Mouse (Mus musculus) heart, embryonic 15.5 days (tissue): Measurements from ENCODE around the gene Pdlim3. TPM values are rescaled to one million over a fixed set of nuclear protein-coding genes. Genes with fewer than 3 reads are reported as not detected.

Source experiments
- ATAC-seq: fragments of 200-750 bp; cut with Nextera tagmentation; replicated peaks from 2 replicates; pipeline ENCODE4 v1.8.0; 2017; ENCODE audit warnings: low read depth, moderate TSS enrichment; ENCODE audit not compliant: insufficient number of reproducible peaks, insufficient read depth, low FRiP score
- H3K27ac ChIP-seq: fragments of 300-500 bp; sonication (generic); 2 replicates; pipeline ENCODE4 v1.5.1; 2015; ENCODE audit warnings: mild to moderate bottlenecking, inconsistent platforms
- H3K27me3 ChIP-seq: fragments of 300-500 bp; sonication (generic); 2 replicates; pipeline ENCODE4 v1.6.1; 2015; ENCODE audit warnings: inconsistent platforms
- H3K36me3 ChIP-seq: fragments of 300-500 bp; sonication (generic); 2 replicates; pipeline ENCODE4 v1.6.1; 2015; ENCODE audit warnings: mild to moderate bottlenecking, inconsistent platforms
- H3K4me1 ChIP-seq: fragments of 300-500 bp; sonication (generic); replicated peaks from 2 replicates; pipeline ENCODE4 v1.6.1; 2015; ENCODE audit warnings: inconsistent platforms
- H3K4me2 ChIP-seq: fragments of 300-500 bp; sonication (generic); 2 replicates; pipeline ENCODE4 v1.6.1; 2015; ENCODE audit warnings: inconsistent platforms, mild to moderate bottlenecking, moderate library complexity
- H3K4me3 ChIP-seq: fragments of 300-500 bp; sonication (generic); 2 replicates; pipeline ENCODE4 v1.5.1; 2015; ENCODE audit warnings: mild to moderate bottlenecking, inconsistent platforms
- H3K9ac ChIP-seq: fragments of 300-500 bp; sonication (generic); 2 replicates; pipeline ENCODE4 v1.6.1; 2015; ENCODE audit warnings: mild to moderate bottlenecking, inconsistent platforms
- H3K9me3 ChIP-seq: fragments of 300-500 bp; sonication (generic); replicated peaks from 2 replicates; pipeline ENCODE4 v1.6.1; 2016; ENCODE audit warnings: inconsistent platforms
- WGBS: fragments of 180-500 bp; shearing (Covaris S2); methylation state at CpG from one replicate; pipeline ENCODE4 v1.1.7; 2015; ENCODE audit warnings: mixed read lengths; 5-methylcytosine and 5-hydroxymethylcytosine counted together
- polyA plus RNA-seq: library from polyadenylated mRNA; unstranded; fragments of >200 nt; fragmentation: Nextera tagmentation; extraction: Ambion mirVana; gene quantifications from 2 replicates; pipeline ENCODE4 v1.2.1, GENCODE M21; 2015

Pdlim3 gene
- polyA plus RNA-seq, 1 experiment from 2014 or later = 174 TPM

DNA sequence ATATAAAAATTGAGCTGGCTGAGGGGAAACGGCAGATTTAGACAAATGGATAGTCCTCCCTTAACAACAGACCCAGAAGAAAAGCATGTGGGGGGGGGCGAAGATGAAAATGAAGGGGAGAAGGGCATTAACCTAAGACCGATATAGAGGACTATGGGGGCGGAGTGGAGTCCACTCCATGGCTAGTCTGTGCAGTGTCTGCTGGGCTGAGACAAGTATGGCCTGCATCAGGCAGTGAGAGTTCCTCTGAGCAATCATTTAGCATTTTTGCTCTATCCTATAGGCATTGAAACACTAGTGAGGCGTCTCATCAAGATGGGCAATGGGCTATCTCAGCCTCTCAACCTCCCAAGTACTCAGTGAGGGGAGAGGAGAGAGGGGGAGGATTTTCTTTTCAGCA, 8.9 kb upstream of the Pdlim3 start:
- Histone ChIP-seq H3K4me3 (no peak overlapping the region), H3K4me2 (no peak overlapping the region), H3K4me1 (peaks cover 20% of the 10 kb centered on the region), H3K27ac (0 out of 2 replicates have a peak overlapping the region, but pooled peaks have one; percentile 87), H3K27me3 (no peaks in the 10 kb centered on the region), H3K9me3 (no peaks in the 10 kb centered on the region), H3K9ac (no peak overlapping the region), H3K36me3 (no peaks in the 10 kb centered on the region)
- no peak for ATAC-seq
- 85% methylated on average over 5 of the region's 5 CpGs for WGBS

DNA sequence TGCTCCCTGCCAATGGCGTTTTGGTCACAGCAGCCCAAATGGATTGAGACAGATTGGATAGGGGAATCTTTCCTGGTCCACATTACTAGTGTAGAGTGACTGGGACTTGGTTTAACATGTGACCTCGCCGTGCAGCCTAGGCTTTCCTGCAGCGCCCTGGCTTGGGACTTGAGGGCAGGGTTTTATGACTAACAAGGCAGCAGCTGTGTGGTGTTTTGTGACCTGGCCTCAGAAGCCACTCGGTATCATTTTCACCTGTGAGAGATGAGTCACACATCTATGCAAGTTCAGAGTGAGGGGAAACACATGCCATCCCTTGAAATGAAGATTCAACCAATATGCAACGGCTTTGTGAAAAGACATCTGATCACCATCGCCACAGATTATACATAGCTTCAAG, 7.6 kb upstream of the Pdlim3 start:
- Histone ChIP-seq H3K4me2 (no peak overlapping the region), H3K4me1 (peaks cover 9% of the 10 kb centered on the region; the same call in 1 of the 2 replicates), H3K9me3 (no peaks in the 10 kb centered on the region), H3K27ac (no peak overlapping the region), H3K27me3 (no peaks in the 10 kb centered on the region), H3K9ac (no peak overlapping the region), H3K4me3 (no peak overlapping the region), H3K36me3 (no peaks in the 10 kb centered on the region)
- ATAC-seq = no peak
- 85% methylated on average over 7 of the region's 7 CpGs for WGBS

DNA sequence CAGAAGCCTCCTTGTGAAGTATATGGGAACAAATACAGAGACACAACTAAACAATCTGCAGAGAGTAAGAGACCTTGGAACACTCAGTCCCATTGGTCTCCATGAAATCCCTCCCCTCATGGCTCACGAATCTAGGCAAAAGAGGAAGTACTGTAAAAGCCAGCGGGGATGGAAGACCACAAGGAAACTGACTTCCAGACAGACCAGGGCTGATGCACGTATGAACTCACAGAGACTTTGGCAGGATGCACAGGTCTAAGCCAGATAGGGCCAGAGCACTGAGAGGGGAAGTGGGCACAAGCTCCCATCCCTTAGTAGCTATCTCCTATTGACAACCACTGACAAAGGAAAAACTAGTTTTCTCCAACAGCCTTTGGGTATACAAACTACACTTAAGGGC, 4.8 kb upstream of the Pdlim3 start:
- no peaks in the 10 kb centered on the region for H3K9me3 ChIP-seq
- ATAC-seq = no peak
- H3K4me1 ChIP-seq = peaks cover 7% of the 10 kb centered on the region
- H3K9ac ChIP-seq = no peak overlapping the region
- no peak overlapping the region for H3K4me3 ChIP-seq
- H3K27ac ChIP-seq = no peak overlapping the region
- H3K27me3 ChIP-seq = no peaks in the 10 kb centered on the region
- 68% methylated on average over 3 of the region's 3 CpGs for WGBS
- no peak overlapping the region for H3K4me2 ChIP-seq
- no peaks in the 10 kb centered on the region for H3K36me3 ChIP-seq

DNA sequence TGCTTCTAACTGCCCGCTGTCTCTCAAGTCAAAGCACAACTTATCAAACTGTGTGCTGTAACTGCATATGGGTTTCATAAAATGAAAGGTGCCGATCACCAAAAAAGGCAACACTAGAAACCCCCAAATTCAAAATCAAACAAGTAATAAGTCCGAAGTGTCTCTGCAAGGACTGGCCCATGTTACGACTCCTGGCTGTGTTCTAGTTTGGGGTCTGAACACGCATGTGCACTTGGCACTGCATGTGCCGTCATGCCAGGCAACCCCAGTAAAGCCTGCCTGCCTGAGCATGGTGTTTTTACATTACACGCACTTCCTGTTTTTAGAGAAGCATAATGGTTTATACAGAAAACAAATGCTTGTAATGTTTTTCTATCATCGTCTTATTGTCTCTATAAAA, 3.5 kb upstream of the Pdlim3 start:
- H3K9ac ChIP-seq = no peak overlapping the region
- H3K27me3 ChIP-seq = no peaks in the 10 kb centered on the region
- no peak overlapping the region for H3K4me2 ChIP-seq
- WGBS = 90% methylated on average over 8 of the region's 8 CpGs
- no peak for ATAC-seq
- H3K36me3 ChIP-seq = no peaks in the 10 kb centered on the region
- H3K9me3 ChIP-seq = no peaks in the 10 kb centered on the region
- no peak overlapping the region for H3K27ac ChIP-seq
- no peak overlapping the region for H3K4me3 ChIP-seq
- peaks cover 9% of the 10 kb centered on the region; the same call in 1 of the 2 replicates for H3K4me1 ChIP-seq

DNA sequence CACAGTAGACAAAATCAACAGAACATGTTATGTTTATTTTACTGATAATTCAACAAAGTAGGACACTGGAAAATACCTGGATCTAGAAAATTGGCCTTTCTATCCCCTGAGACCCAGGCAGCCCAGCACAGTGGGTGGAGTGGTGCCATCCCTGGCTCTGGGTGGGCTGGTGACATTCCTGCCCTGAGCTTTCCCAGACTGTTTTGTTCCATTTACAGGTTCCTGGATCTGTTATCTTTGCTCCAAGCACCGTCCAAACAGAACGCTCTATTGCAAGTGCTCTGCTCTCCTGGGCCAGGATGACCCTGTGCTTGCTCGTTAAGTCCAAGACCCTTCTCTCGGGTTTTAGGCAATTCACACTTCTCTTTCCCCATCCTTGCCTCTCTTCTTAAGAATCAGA, 1.5 kb upstream of the Pdlim3 start:
- no peak overlapping the region for H3K4me2 ChIP-seq
- H3K4me3 ChIP-seq = no peak overlapping the region
- no peaks in the 10 kb centered on the region for H3K27me3 ChIP-seq
- 30% methylated on average over 4 of the region's 4 CpGs for WGBS
- no peaks in the 10 kb centered on the region for H3K9me3 ChIP-seq
- H3K36me3 ChIP-seq = no peaks in the 10 kb centered on the region
- peaks cover 17% of the 10 kb centered on the region for H3K4me1 ChIP-seq
- H3K9ac ChIP-seq = no peak overlapping the region
- no peak overlapping the region for H3K27ac ChIP-seq
- no peak for ATAC-seq

DNA sequence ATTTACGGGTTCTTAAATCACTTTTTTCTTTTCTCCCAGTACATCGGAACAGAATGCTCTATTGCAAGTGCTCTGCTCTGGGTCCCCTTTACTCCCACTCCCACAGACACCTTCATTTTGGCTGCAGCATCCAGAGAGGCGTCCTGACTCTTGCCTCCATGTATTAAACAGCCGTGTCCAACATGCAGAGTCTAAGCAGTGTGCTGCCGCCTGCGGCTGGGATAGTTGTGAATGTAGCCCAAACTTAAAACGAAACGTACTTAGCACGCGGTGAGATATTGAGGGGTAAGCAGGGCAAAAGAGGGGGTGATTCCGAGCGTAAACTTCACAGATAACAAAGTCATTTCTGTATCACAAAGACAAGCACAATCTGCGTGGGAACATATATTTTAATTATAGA, 709 bp upstream of the Pdlim3 start:
- Histone ChIP-seq H3K27me3 (no peaks in the 10 kb centered on the region), H3K9me3 (no peaks in the 10 kb centered on the region), H3K27ac (peak overlapping the region; percentile 95), H3K4me3 (peak overlapping the region; percentile 73), H3K4me1 (peaks cover 17% of the 10 kb centered on the region), H3K4me2 (peak overlapping the region; percentile 75), H3K9ac (peak overlapping the region; percentile 67), H3K36me3 (no peaks in the 10 kb centered on the region)
- 5% methylated on average over 13 of the region's 13 CpGs for WGBS
- peak; percentile 77 for ATAC-seq

DNA sequence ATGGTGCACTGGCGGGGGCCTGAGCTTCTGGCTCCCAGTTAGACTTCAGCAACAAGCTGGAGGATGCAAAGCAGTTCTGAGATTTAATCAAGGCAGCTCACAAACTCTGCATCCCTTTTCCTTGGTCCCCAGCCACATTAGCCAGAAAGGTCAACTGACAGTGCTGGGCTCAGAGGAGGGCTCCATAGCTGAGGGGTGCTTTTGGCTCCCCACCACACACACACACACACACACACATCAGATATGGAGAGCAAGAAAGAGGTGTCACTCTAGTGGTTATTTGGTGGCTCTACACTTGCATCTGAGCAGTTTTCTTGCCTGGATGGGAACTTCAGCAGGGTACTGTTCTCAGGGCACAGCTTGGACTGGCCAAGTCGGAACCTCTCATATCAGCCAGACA, 514 bp downstream of the Pdlim3 start:
- Histone ChIP-seq H3K4me1 (peaks cover 17% of the 10 kb centered on the region), H3K4me2 (peak overlapping the region; percentile 75), H3K27me3 (no peaks in the 10 kb centered on the region), H3K9ac (peak overlapping the region; percentile 67), H3K9me3 (no peaks in the 10 kb centered on the region), H3K4me3 (peak overlapping the region; percentile 73), H3K36me3 (no peaks in the 10 kb centered on the region), H3K27ac (peak overlapping the region; percentile 95)
- peak; percentile 65 for ATAC-seq
- WGBS = 15% methylated on average over 2 of the region's 2 CpGs

DNA sequence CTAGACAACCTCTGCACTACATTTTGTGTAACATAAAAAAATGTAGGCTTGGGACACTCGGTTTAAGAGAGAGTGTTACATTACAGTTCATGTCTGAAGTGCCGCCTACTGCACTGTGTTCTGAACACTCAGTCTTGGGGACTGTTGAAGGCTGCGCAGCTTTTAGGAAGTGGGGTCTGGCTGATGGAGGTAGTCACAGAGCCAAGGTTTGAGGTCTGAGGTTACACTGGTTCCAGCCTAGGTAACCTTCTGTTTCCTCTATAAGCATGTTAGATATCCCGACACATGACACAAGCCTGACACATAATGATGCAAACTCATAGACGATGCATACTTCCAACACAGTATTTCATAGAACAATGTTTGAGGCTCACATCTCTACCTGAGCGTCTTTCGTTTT, 4.5 kb downstream of the Pdlim3 start:
- Histone ChIP-seq H3K4me3 (no peak overlapping the region), H3K27ac (no peak overlapping the region), H3K27me3 (no peaks in the 10 kb centered on the region), H3K4me2 (no peak overlapping the region; the same call in 1 of the 2 replicates), H3K36me3 (no peaks in the 10 kb centered on the region), H3K9me3 (no peaks in the 10 kb centered on the region), H3K9ac (no peak overlapping the region), H3K4me1 (peaks cover 13% of the 10 kb centered on the region)
- no peak for ATAC-seq
- 87% methylated on average over 7 of the region's 7 CpGs for WGBS

DNA sequence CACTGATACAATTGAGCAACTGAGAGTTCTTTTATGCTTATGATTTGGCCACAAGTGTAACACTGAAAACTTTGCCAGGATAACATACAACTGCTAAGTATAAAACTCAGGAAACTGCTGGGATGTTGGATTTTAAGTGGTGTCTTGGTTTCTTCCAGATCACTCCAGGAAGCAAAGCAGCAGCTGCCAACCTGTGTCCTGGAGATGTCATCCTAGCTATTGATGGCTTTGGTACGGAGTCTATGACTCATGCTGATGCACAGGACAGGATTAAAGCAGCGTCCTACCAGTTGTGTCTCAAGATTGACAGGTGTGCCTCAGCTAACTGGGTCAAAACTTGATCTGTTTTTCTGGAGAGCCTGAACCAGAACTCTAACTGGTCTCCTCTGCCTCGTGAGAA, 11.3 kb downstream of the Pdlim3 start:
- ATAC-seq = no peak
- Histone ChIP-seq H3K4me3 (no peak overlapping the region), H3K4me2 (no peak overlapping the region), H3K9me3 (no peaks in the 10 kb centered on the region), H3K27ac (no peak overlapping the region), H3K4me1 (peaks cover 11% of the 10 kb centered on the region), H3K27me3 (no peaks in the 10 kb centered on the region), H3K36me3 (peaks cover 5% of the 10 kb centered on the region; the same call in 1 of the 2 replicates), H3K9ac (no peak overlapping the region)
- WGBS = 75% methylated on average over 3 of the region's 3 CpGs

DNA sequence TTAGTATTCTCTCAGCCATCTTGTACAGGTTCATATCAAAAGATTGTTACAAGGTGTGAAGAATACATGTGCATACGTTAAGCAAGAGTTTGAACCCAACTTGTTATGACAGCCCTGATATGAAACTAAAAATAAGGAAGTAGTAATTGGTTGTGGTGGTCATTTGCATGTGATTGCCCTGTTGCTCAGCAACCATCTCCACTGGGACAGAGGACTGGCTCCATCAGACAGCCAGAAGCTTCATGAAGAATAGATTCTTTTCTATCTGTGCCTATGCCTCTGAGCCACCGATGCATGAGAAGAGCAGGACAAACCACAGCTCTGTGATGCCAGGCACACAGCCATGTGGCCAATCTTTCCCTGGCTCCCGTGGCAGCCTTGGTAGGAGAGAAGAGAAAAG, 14.5 kb downstream of the Pdlim3 start:
- H3K9ac ChIP-seq = no peak overlapping the region

DNA sequence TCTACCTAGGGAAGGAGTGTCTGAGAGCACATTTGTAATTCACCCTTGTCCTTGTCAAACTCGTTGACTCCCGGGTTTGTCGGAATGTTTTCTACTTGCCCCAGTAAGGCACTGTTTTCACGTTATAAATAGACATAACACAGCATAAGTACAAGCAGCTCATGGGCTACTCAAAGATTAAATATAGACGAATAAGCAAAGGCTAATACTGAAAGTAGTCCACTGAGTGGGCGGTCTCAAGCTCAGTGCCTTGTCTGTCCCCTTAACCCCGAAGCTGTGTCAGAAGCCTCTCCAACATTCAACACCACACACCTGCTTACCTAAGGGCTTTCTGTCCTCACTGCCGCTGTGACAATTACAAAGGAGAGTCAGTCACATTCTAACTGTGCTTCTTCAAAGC, 16.4 kb downstream of the Pdlim3 start:
- Histone ChIP-seq H3K9ac (0 out of 2 replicates have a peak overlapping the region, but pooled peaks have one; percentile 7), H3K4me3 (peak overlapping the region; percentile 4; the same call in 1 of the 2 replicates), H3K9me3 (no peaks in the 10 kb centered on the region), H3K4me2 (peak overlapping the region; percentile 34), H3K36me3 (peaks cover 3% of the 10 kb centered on the region; the same call in 1 of the 2 replicates), H3K4me1 (peaks cover 30% of the 10 kb centered on the region), H3K27me3 (no peaks in the 10 kb centered on the region), H3K27ac (peak overlapping the region; percentile 89)
- WGBS = 36% methylated on average over 8 of the region's 8 CpGs
- ATAC-seq = peak; percentile 85

More for the DNA sequence above, 14.5 kb downstream of the Pdlim3 start:
- H3K27me3 ChIP-seq = no peaks in the 10 kb centered on the region
- H3K4me2 ChIP-seq = no peak overlapping the region
- H3K4me3 ChIP-seq = no peak overlapping the region
- peak overlapping the region; percentile 63 for H3K27ac ChIP-seq
- H3K4me1 ChIP-seq = peaks cover 30% of the 10 kb centered on the region
- ATAC-seq = no peak
- peaks cover 5% of the 10 kb centered on the region; the same call in 1 of the 2 replicates for H3K36me3 ChIP-seq
- H3K9me3 ChIP-seq = no peaks in the 10 kb centered on the region
- WGBS = 52% methylated on average over 3 of the region's 3 CpGs

DNA sequence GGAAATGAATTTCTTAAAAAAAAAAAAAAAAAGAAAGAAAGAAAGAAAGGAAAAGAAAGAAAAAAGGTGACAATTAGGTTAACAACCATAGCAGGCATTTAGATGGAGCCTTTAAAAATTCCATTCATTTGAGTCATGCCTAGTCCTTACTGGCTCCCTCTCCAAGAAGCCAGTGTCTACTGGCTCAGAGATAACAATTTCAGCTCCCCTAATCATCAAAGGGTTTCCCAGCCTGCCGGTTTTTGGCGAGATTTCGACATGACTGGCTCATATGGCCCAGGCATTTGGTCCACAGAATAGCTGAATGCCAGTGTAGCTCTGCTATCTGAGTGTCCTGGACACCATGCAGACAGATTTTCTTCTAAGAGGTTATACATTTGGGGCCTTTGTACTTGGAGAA, 18.4 kb downstream of the Pdlim3 start:
- ATAC-seq = no peak
- Histone ChIP-seq H3K27me3 (no peaks in the 10 kb centered on the region), H3K4me1 (peaks cover 30% of the 10 kb centered on the region), H3K9ac (no peak overlapping the region), H3K36me3 (no peaks in the 10 kb centered on the region; the same call in 1 of the 2 replicates), H3K4me2 (no peak overlapping the region), H3K27ac (peak overlapping the region; percentile 47), H3K9me3 (no peaks in the 10 kb centered on the region), H3K4me3 (no peak overlapping the region)
- WGBS = 3% methylated on average over 3 of the region's 3 CpGs
